Mouse (Mus musculus): ENCODE results near the gene Asb2.

Asb2 gene

DNA sequence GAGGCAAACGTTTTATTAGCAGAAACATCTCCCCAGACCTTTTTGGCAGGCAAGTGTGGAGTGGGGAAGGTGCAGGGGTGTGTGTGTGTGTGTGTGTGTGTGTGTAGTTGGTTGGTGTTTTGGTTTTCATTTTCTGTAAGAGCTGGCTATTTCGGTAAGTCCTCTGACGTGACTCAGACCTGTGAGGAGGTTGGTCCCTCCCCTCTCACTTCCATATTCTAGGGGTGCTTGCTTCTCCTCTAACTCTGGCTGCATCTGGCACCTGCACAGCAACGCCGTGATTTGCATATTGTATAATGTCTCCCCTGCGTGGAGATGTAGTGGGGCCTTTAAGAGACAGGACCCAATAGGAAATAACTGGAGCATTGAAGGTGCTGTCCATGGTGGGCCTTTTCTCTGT is 82.8 kb downstream of the Asb2 start:
- DNase-seq (ENCODE audit: low spot score), result no peak

DNA sequence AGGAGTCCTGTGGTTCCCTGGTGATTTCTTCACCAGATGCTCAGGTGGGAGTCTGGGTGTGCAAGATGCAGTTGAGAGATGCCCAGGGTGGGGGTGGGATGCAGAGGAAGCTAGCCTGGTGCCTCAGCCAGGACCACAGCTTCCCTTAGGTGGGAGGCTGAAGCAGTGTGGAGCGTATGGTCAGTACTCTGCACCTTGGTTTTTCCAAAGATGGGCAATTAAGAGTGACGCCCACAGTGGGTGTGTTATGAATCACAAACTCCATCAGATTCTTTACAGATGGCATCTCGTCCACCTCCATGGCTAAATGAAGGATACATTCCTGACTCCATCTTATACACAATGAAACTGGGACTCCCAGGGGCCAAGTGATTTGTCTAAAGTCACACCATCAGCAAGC is 83.6 kb downstream of the Asb2 start:
- no peak for DNase-seq (ENCODE audit: low spot score)

Data from ovary, adult 18-20 months (tissue).